19 mouse cellular contexts compared by ENCODE assay signal in the genomic region with DNA sequence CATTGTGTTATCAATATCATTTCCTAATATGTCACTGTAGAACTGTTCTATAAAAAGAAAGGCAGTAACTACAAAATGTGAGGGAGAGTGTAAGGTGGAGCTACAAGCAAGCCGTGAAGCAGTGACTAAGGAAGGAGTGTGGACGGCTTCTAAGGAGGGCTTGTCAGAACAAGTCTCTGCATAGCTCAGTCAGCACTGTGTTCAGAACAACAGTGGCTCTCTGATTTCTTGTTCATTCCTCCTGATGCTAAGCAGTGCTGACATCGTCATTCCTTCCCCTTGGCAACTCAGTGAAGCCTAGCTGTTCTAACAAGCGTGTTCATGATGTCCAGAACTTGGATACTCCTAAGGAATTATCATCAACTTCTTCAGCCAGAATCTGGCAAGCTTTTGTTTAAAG. TPM values are rescaled to one million over a fixed set of nuclear protein-coding genes. Genes with fewer than 3 reads are reported as not detected.
DNase-seq lines count a peak whose midpoint lies in the region; ATAC-seq and TF ChIP-seq lines count a peak whose summit lies in the region.
"Had no signal": no experiment of that assay in that cellular context is flagged by ENCODE, and none has a peak within 500 bp of the region (broad histone marks: within the 10 kb centered on the region; RNA-seq: fewer than 3 reads in every experiment).

No protein-coding gene starts in this region.

- no peaks in the 10 kb centered on the region for H3K9me3 ChIP-seq in embryonic facial prominence, embryonic 11.5 days (replicated peaks; ENCODE audit: control insufficient read depth, low read length)
- H3K9me3 ChIP-seq in embryonic facial prominence, embryonic 10.5 days: no peaks in the 10 kb centered on the region
- no peaks in the 10 kb centered on the region for H3K9me3 ChIP-seq in limb, embryonic 14.5 days (ENCODE audit: control insufficient read depth, low read length)
- no peaks in the 10 kb centered on the region for H3K9me3 ChIP-seq in limb, embryonic 10.5 days (replicated peaks)
- no peaks in the 10 kb centered on the region for H3K9me3 ChIP-seq in embryonic facial prominence, embryonic 14.5 days (ENCODE audit: control insufficient read depth, low read length)
- no peaks in the 10 kb centered on the region for H3K9me3 ChIP-seq in stomach, postnatal 0 days (ENCODE audit: control insufficient read depth, low read length)

- H3K36me3 ChIP-seq in embryonic facial prominence, embryonic 11.5 days (replicated peaks; ENCODE audit: control insufficient read depth, insufficient read depth, low read depth, low read length): no peaks in the 10 kb centered on the region
- no peaks in the 10 kb centered on the region for H3K36me3 ChIP-seq in embryonic facial prominence, embryonic 10.5 days (replicated peaks)
- H3K36me3 ChIP-seq in limb, embryonic 14.5 days (ENCODE audit: control insufficient read depth, insufficient read depth, low read length): no peaks in the 10 kb centered on the region
- H3K36me3 ChIP-seq in limb, embryonic 10.5 days: no peaks in the 10 kb centered on the region
- no peaks in the 10 kb centered on the region for H3K36me3 ChIP-seq in embryonic facial prominence, embryonic 14.5 days (ENCODE audit: control insufficient read depth, insufficient read depth, low read length)
- no peaks in the 10 kb centered on the region for H3K36me3 ChIP-seq in stomach, postnatal 0 days (ENCODE audit: control insufficient read depth, insufficient read depth, low read length)

- no peak overlapping the region for H3K4me3 ChIP-seq in embryonic facial prominence, embryonic 11.5 days (ENCODE audit: low read depth, low read length)
- H3K4me3 ChIP-seq in embryonic facial prominence, embryonic 10.5 days: no peak overlapping the region
- H3K4me3 ChIP-seq in limb, embryonic 14.5 days (replicated peaks; ENCODE audit: low read length): no peak overlapping the region
- no peak overlapping the region for H3K4me3 ChIP-seq in limb, embryonic 10.5 days
- H3K4me3 ChIP-seq in embryonic facial prominence, embryonic 14.5 days (ENCODE audit: low read depth, low read length): no peak overlapping the region
- H3K4me3 ChIP-seq in stomach, postnatal 0 days (ENCODE audit: low read depth, low read length): no peak overlapping the region
- H3K4me3 ChIP-seq: myocyte had no signal

- no peak for TF ChIP-seq CTCF in stomach, postnatal 0 days (IDR thresholded peaks at IDR 0.05; ENCODE audit: low read depth)

- H3K27me3 ChIP-seq in embryonic facial prominence, embryonic 11.5 days (ENCODE audit: control insufficient read depth, insufficient read depth, low read length): no peaks in the 10 kb centered on the region
- H3K27me3 ChIP-seq in embryonic facial prominence, embryonic 10.5 days (replicated peaks; ENCODE audit: low read depth, poor library complexity, severe bottlenecking): no peaks in the 10 kb centered on the region
- H3K27me3 ChIP-seq in limb, embryonic 14.5 days (ENCODE audit: control insufficient read depth, insufficient read depth, low read length): no peaks in the 10 kb centered on the region
- H3K27me3 ChIP-seq in limb, embryonic 10.5 days (ENCODE audit: low read depth, poor library complexity, severe bottlenecking): no peaks in the 10 kb centered on the region
- H3K27me3 ChIP-seq in embryonic facial prominence, embryonic 14.5 days (replicated peaks; ENCODE audit: control insufficient read depth, insufficient read depth, low read length): no peaks in the 10 kb centered on the region
- no peaks in the 10 kb centered on the region for H3K27me3 ChIP-seq in stomach, postnatal 0 days (ENCODE audit: control insufficient read depth, insufficient read depth, low read length)

- no peak overlapping the region for H3K9ac ChIP-seq in embryonic facial prominence, embryonic 11.5 days (replicated peaks; ENCODE audit: low read length)
- H3K9ac ChIP-seq in limb, embryonic 14.5 days (ENCODE audit: low read depth, low read length, severe bottlenecking): no peak overlapping the region
- no peak overlapping the region for H3K9ac ChIP-seq in embryonic facial prominence, embryonic 14.5 days (ENCODE audit: low read depth, low read length)
- no peak overlapping the region for H3K9ac ChIP-seq in stomach, postnatal 0 days (ENCODE audit: low read length)
- H3K9ac ChIP-seq: liver, embryonic 14.5 days had no signal

- no peak overlapping the region for H3K27ac ChIP-seq in embryonic facial prominence, embryonic 11.5 days (replicated peaks; ENCODE audit: low read depth, low read length)
- H3K27ac ChIP-seq in embryonic facial prominence, embryonic 10.5 days (replicated peaks): no peak overlapping the region
- H3K27ac ChIP-seq in limb, embryonic 14.5 days (replicated peaks; ENCODE audit: low read depth, low read length): no peak overlapping the region
- H3K27ac ChIP-seq in limb, embryonic 10.5 days: no peak overlapping the region
- no peak overlapping the region for H3K27ac ChIP-seq in embryonic facial prominence, embryonic 14.5 days (replicated peaks; ENCODE audit: low read depth, low read length)
- no peak overlapping the region for H3K27ac ChIP-seq in stomach, postnatal 0 days (replicated peaks)
- H3K27ac ChIP-seq: liver, embryonic 14.5 days had no signal

- H3K4me1 ChIP-seq in embryonic facial prominence, embryonic 11.5 days (ENCODE audit: control insufficient read depth, insufficient read depth, low read length): no peaks in the 10 kb centered on the region
- H3K4me1 ChIP-seq in embryonic facial prominence, embryonic 10.5 days: peaks cover 5% of the 10 kb centered on the region
- no peaks in the 10 kb centered on the region for H3K4me1 ChIP-seq in limb, embryonic 14.5 days (ENCODE audit: control insufficient read depth, insufficient read depth, low read length)
- no peaks in the 10 kb centered on the region for H3K4me1 ChIP-seq in limb, embryonic 10.5 days
- no peaks in the 10 kb centered on the region for H3K4me1 ChIP-seq in embryonic facial prominence, embryonic 14.5 days (ENCODE audit: control insufficient read depth, insufficient read depth, low read length)
- H3K4me1 ChIP-seq in stomach, postnatal 0 days (replicated peaks; ENCODE audit: control insufficient read depth, insufficient read depth): no peaks in the 10 kb centered on the region

- no peak for TF ChIP-seq POLR2A in limb, embryonic 14.5 days (IDR thresholded peaks at IDR 0.05; ENCODE audit: borderline replicate concordance, extremely low read depth, insufficient read depth, insufficient read length)

- peak; percentile 66; the same call in 1 of the 2 replicates for ATAC-seq in embryonic facial prominence, embryonic 11.5 days (replicated peaks; ENCODE audit: insufficient number of reproducible peaks, low FRiP score, low TSS enrichment, low read depth)
- ATAC-seq in limb, embryonic 14.5 days (ENCODE audit: low FRiP score, low read depth): no peak
- peak; percentile 77 for ATAC-seq in embryonic facial prominence, embryonic 14.5 days (ENCODE audit: low read depth)
- ATAC-seq in stomach, postnatal 0 days (ENCODE audit: low FRiP score, low TSS enrichment): peak; percentile 66
- ATAC-seq: intestine, postnatal 0 days had no signal

- peak; percentile 30 for DNase-seq in embryonic facial prominence, embryonic 11.5 days (ENCODE audit: low spot score)
- no peak for DNase-seq in embryonic facial prominence, embryonic 10.5 days (ENCODE audit: low spot score)
- peak; percentile 27 for DNase-seq in limb, embryonic 14.5 days (ENCODE audit: low spot score)
- DNase-seq in limb, embryonic 10.5 days (ENCODE audit: low spot score): no peak
- DNase-seq in embryonic facial prominence, embryonic 14.5 days (ENCODE audit: low spot score): peak; percentile 85
- DNase-seq in stomach, postnatal 0 days (ENCODE audit: low spot score): no peak
- DNase-seq in neural tube, embryonic 10.5 days (ENCODE audit: extremely low spot score, low spot score): no peak
- DNase-seq in right cerebral cortex, postnatal 4 days: no peak
- DNase-seq: cerebellum, adult 8-10 months; kidney, postnatal 25 days; lung, postnatal 14 days; right cerebral cortex, postnatal 25 days; thymus, postnatal 25 days had no signal

- no peak overlapping the region for H3K4me2 ChIP-seq in embryonic facial prominence, embryonic 11.5 days (ENCODE audit: low read depth, low read length)
- no peak overlapping the region for H3K4me2 ChIP-seq in limb, embryonic 14.5 days (replicated peaks; ENCODE audit: low read depth, low read length, severe bottlenecking)
- no peak overlapping the region for H3K4me2 ChIP-seq in embryonic facial prominence, embryonic 14.5 days (ENCODE audit: low read depth, low read length)
- H3K4me2 ChIP-seq in stomach, postnatal 0 days (replicated peaks; ENCODE audit: low read depth): no peak overlapping the region
- H3K4me2 ChIP-seq: midbrain, embryonic 11.5 days had no signal

- no peak for TF ChIP-seq EP300 in stomach, postnatal 0 days (optimal IDR thresholded peaks at IDR 0.05)

- WGBS in embryonic facial prominence, embryonic 11.5 days: 56% methylated on average over 4 of the region's 4 CpGs
- WGBS in embryonic facial prominence, embryonic 10.5 days: 62% methylated on average over 4 of the region's 4 CpGs
- 66% methylated on average over 4 of the region's 4 CpGs for WGBS in limb, embryonic 14.5 days
- 83% methylated on average over 4 of the region's 4 CpGs for WGBS in limb, embryonic 10.5 days
- WGBS in embryonic facial prominence, embryonic 14.5 days: 52% methylated on average over 4 of the region's 4 CpGs
- WGBS in stomach, postnatal 0 days: 51% methylated on average over 4 of the region's 4 CpGs

RNA-seq across cellular contexts. Expression of gene Tmprss11e, which starts 15.0 kb away (rescaled TPM):
- not detected in 2 replicates for polyA plus RNA-seq in embryonic facial prominence, embryonic 11.5 days (2014; fragmentation: Nextera tagmentation; extraction: Ambion mirVana)
- not detected in 2 replicates for polyA plus RNA-seq in embryonic facial prominence, embryonic 10.5 days (2016; fragmentation: Nextera tagmentation; extraction: Ambion mirVana)
- polyA plus RNA-seq in limb, embryonic 14.5 days (2012; rRNA removed): 0.03 TPM in 1 of 2 replicates, not detected in the other
- polyA plus RNA-seq in limb, embryonic 14.5 days (2014; fragmentation: Nextera tagmentation; extraction: Ambion mirVana): 0.12 TPM in 1 of 2 replicates, not detected in the other
- not detected in 2 replicates for polyA plus RNA-seq in limb, embryonic 10.5 days (2016; fragmentation: Nextera tagmentation; extraction: Ambion mirVana)
- polyA plus RNA-seq in embryonic facial prominence, embryonic 14.5 days (2014; fragmentation: Nextera tagmentation; extraction: Ambion mirVana): 0.05 and 0.24 TPM in 2 replicates
- 1.4 TPM in 2 replicates for polyA plus RNA-seq in stomach, postnatal 0 days (2015; fragmentation: Nextera tagmentation; extraction: Ambion mirVana)
- polyA plus RNA-seq: gonadal fat pad, adult 2 months; hindbrain, embryonic 11.5 days; intestine, postnatal 0 days; liver, embryonic 14.5 days; midbrain, embryonic 11.5 days; myocyte had no signal

RNA-seq across cellular contexts. Expression of gene Tmprss11b, which starts 54.4 kb away (rescaled TPM):
- polyA plus RNA-seq in embryonic facial prominence, embryonic 11.5 days (2014; fragmentation: Nextera tagmentation; extraction: Ambion mirVana): not detected in 2 replicates
- not detected in 2 replicates for polyA plus RNA-seq in embryonic facial prominence, embryonic 10.5 days (2016; fragmentation: Nextera tagmentation; extraction: Ambion mirVana)
- 0.03 and 0.04 TPM in 2 replicates for polyA plus RNA-seq in limb, embryonic 14.5 days (2012; rRNA removed)
- polyA plus RNA-seq in limb, embryonic 14.5 days (2014; fragmentation: Nextera tagmentation; extraction: Ambion mirVana): not detected in 2 replicates
- polyA plus RNA-seq in limb, embryonic 10.5 days (2016; fragmentation: Nextera tagmentation; extraction: Ambion mirVana): not detected in 2 replicates
- polyA plus RNA-seq in embryonic facial prominence, embryonic 14.5 days (2014; fragmentation: Nextera tagmentation; extraction: Ambion mirVana): 0.81 and 1.1 TPM in 2 replicates
- polyA plus RNA-seq in stomach, postnatal 0 days (2015; fragmentation: Nextera tagmentation; extraction: Ambion mirVana): 0.84 and 1.7 TPM in 2 replicates
- polyA plus RNA-seq: gonadal fat pad, adult 2 months; hindbrain, embryonic 11.5 days; intestine, postnatal 0 days; liver, embryonic 14.5 days; midbrain, embryonic 11.5 days had no signal

Comparison
In these comparisons a context has a peak if more than half of its experiments do, and no peak if none do; other contexts are left out.
1. DNase-seq: peak in embryonic facial prominence, embryonic 11.5 days (single experiment), limb, embryonic 14.5 days (single experiment) and embryonic facial prominence, embryonic 14.5 days (single experiment); none in embryonic facial prominence, embryonic 10.5 days (single experiment), limb, embryonic 10.5 days (single experiment), stomach, postnatal 0 days (single experiment), neural tube, embryonic 10.5 days (single experiment) and right cerebral cortex, postnatal 4 days (single experiment).